Mouse (Mus musculus) c-Kit-positive CD71-positive TER-119-positive erythroid progenitor cells, embryonic 14.5 days (primary cell): Measurements from ENCODE around the gene Naa80.
"Not testable (repeated sequence)": the region's sequence is repeated elsewhere in the genome, so short reads cannot be mapped to it uniquely, and the experiment has no call there.

Experiments
- DNase-seq: peaks from one replicate; pipeline ENCODE4 v3.0.0-alpha.2; 2013; ENCODE audit warnings: low spot score

Gene Naa80

GRCm38 (mm10) chr9:107551117-107551889 is 27.4 kb upstream of the Naa80 start, which contains the start of gene Rassf1:
Gene Rassf1, plus strand, starts transcription at chr9:107551555.
- no peak for DNase-seq

DNA sequence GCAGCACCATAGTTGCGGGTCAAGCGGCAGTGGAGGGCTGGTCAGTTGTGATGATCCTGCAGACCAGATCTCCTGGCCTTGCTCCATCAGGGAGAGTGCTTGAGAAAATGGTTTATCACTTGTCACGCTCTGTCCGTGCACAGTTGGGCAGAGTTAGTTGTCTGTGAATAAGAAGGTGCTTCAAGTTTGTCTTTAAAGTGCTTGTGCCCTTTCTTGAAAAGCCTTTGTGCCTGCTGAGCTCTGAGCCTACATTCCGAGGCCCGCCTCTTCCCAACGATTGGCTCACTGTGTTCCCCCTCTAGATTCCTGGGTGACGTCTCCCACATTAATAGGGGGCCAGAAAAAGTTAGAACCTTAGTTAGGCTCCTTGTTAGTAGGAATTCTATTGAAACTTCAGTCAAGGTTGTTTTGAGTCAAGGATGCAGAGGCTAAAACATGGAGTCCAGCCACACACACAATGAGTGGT is 26.8 kb upstream of the Naa80 start:
- no peak for DNase-seq

DNA sequence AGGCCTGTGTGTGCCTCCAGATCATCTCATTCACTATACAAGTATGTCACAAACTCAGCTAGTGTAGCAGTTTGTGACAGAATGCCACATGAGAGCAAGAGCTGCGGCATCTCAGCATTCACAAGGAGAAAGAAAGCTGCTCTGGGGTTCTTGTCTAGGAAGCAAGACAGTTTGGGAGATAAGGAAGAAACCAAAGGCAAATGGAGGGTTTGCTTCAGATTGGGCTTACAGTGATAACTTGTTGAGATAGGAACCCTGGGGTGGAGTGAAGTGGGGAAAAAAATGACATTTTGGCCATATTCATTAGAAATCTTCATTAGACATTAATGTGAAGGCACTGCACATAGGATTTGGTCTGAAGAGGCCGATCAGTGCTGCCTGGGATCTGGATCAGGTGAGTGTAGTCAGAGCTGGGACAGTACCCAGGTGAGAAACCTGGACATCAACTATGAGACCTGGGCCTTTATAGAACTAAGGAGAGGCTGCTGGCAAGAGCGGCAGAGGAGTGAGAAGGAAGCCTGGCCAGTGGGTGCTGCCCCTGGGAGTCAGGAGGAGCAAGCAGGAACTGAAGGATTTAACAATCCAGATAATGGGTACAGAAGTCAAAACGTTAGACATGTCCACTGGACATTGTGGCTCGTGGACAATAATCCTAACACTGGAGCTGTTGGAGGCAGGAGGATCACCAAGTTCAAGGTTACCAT is 25.8 kb upstream of the Naa80 start:
- no peak for DNase-seq

DNA sequence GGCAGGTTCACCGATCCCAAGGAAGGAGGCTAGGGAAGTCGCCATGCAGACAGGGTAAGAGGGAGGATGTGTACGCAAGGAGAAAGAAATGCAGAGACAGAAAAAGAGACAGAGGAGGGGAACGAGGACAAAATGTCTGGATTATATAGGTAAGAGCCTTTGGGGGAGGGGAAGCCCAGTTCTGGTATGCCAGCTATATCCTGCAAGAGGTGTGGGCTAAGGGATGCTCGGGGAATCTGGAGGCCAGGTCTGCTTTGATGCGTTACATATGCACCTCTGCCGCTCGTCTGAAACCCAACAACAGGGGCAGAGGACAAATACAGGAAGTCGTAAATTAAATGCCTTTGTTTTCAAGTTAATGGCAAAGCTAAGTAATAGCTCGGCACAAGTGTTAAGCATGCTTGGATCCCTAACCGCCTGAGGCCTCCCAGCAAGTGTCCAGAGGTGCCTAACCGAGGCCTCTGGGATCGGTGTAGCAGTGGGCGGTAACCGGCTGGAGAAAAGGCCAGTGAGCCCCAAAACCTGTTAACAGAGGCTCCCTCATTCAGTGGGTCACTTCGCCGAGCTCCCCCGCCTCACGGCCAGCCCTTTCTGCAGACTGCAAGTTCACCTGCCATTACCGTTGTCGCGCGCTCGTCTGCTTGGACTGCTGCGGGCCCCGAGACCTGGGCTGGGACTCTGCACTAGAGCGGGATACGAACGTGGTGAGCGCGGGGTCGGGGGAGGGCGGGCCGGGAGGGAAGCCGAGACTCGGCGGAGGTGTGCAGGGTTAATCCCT is 25.0 kb upstream of the Naa80 start:
- DNase-seq, result no peak

DNA sequence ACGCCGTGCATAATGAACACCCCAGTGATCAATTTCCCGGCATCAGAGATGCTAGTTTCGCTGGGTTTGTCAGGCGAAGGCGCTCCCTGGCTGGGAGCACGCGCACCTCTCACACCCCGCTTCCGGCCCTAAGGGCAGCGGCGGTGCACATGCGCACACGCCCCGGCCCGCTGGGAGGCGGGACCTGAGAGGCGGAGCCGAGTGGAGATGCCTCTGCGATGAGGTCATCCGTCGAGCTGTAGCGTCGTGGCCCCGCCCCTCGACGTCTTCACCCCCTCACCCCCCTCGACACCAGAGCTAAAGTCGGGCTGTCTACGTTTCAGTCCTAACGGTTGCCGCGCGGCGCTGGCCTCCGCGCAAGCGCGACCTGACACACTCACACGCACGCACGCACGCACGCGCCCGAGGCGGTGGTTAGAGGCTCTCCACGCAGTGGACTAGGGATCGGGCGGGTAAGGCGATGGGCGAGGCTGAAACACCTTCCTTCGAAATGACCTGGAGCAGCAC is 24.3 kb upstream of the Naa80 start:
- peak; percentile 97 for DNase-seq

GRCm38 (mm10) chr9:107555031-107555457 is 23.6 kb upstream of the Naa80 start:
- no peak for DNase-seq

GRCm38 (mm10) chr9:107555701-107556100 is 23.0 kb upstream of the Naa80 start:
- no peak for DNase-seq

- DNase-seq, result no peak
These were observed 22.3 kb upstream of the Naa80 start for GRCm38 (mm10) chr9:107556346-107556745.

DNA sequence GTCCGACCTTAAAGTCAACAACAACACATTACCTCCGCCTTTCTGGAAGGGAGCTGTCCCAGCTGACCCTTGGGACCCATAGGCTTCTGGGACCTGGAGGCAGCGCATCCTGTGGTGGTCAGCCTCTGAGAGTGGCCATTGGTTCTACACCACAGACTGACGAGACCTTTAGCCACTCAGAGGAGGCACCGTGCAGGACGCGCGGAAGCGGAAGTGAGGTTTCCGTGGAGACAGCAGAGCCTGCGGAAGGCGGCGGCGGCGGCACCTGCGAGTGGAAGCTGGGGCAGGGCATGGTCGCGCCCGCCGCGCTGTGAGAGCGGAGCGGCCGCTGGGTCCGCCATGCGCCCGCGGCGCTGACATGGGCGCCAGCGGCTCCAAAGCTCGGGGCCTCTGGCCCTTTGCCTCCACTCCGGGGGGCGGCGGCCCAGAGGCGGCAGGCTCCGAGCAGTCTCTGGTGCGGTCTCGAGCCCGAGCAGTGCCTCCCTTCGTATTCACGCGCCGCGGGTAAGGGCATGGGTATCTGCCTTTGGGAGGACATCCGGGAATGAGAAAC is 15.6 kb upstream of the Naa80 start, which contains the start of gene Tusc2:
Gene Tusc2, plus strand, starts transcription at position 227 of the 553 bp plus-strand sequence.
- peak; percentile 90 for DNase-seq

DNA sequence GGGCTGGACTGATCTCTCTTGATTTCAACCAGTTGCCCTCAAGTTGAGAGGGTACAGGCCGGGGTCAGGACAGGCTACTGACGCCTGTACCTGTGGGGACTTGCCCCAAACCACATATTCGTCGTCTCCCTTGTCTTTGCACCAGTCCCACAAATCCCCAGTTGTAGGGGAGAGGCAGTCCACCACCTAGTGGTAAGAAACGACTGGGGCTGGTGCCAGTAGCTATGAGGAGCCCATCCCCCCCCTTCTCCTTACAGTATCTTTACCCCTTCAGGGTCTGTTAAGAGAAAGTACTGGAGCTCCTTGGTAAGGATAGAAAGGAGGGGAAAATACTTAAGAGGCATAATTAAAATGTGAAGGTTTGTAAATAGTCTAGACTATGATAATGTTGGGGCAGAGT is 13.1 kb upstream of the Naa80 start:
- not testable (repeated sequence) for DNase-seq

- peak; percentile 85 for DNase-seq
These were observed 12.5 kb upstream of the Naa80 start for GRCm38 (mm10) chr9:107566041-107566709.

DNA sequence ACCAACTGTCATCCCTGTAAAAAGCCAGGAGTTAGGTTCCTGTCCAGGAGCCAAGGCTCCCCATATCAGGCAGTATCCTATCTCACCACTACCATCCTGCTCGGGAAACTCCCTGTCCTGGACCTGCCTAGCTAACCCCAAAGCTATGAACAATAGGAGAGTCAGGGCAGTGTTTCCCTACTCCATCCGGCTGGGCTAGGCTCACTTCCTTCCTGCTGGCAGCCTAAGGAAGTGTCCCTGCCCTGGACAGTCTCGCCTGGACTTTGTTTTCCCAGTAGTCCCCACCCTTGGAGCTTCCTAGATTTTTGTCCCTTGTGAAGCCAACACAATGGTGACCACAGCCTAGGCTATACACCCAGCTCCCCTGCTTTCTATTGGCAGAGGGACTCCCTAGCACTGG is 11.8 kb upstream of the Naa80 start:
- no peak for DNase-seq

GRCm38 (mm10) chr9:107567702-107568319 is 10.9 kb upstream of the Naa80 start, which contains the start of gene Hyal2:
Gene Hyal2, plus strand, starts transcription at chr9:107567945.
- DNase-seq, result no peak

GRCm38 (mm10) chr9:107568331-107569261 is 10.1 kb upstream of the Naa80 start:
- DNase-seq, result peak; percentile 89

DNA sequence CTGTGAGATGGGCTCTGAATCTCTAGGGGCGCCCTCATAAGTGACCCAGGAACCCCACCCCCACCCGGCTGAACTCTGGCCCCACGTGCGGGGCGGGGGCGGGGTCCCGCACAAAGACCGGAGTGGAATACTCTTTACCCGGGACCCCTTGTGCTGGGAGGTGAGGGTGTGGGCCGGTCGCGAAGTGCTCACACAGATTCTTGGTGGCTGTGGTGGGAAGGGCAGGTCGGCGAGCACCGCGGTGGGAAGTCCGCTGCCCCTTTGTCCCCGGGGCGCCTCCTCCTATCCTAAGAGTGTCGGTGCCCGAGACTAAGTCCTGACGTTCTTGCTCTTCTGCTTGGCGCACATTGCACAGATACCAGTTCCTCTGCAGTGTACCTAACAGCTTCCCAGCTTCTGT is 9.4 kb upstream of the Naa80 start:
- no peak for DNase-seq

- no peak for DNase-seq
These were observed 8.7 kb upstream of the Naa80 start for GRCm38 (mm10) chr9:107570016-107570415.

DNA sequence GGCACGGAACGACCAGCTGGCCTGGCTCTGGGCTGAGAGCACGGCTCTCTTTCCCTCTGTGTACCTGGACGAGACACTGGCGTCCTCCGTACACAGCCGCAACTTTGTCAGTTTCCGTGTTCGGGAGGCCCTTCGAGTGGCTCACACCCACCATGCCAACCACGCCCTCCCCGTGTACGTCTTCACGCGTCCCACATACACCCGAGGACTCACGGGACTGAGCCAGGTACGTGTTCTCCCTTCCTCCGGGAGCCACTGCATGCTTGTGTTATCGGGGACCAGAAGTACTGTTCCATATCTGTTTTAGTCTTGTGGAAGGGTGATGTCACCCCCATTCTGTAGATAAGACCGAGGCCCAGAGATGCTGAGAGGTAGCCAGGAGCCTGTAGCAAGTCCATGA is 7.8 kb upstream of the Naa80 start:
- DNase-seq, result peak; percentile 80

GRCm38 (mm10) chr9:107571534-107572326 is 7.0 kb upstream of the Naa80 start:
- DNase-seq, result no peak

GRCm38 (mm10) chr9:107572327-107572662 is 6.4 kb upstream of the Naa80 start:
- DNase-seq, result no peak
